Mouse (Mus musculus): ENCODE data around the gene Myo18b.

Myo18b gene

GRCm38 (mm10) chr5:112895674-112896654 lies at the start of gene Myo18b:
Gene Myo18b (minus strand): TSS chr5:112896362.
- no peak for DNase-seq (ENCODE audit: low read depth, low spot score)
- no peaks in the 10 kb centered on the region for H3K27me3 ChIP-seq (ENCODE audit: control insufficient read depth, insufficient read depth, low read length, poor library complexity, severe bottlenecking)

GRCm38 (mm10) chr5:112945925-112946324 lies 49.8 kb upstream of the Myo18b start:
- H3K27me3 ChIP-seq (ENCODE audit: control insufficient read depth, insufficient read depth, low read length, poor library complexity, severe bottlenecking): no peaks in the 10 kb centered on the region
- no peaks in the 10 kb centered on the region for H3K36me3 ChIP-seq (ENCODE audit: control insufficient read depth, insufficient read depth, low read length, poor library complexity, severe bottlenecking)
- no peak for DNase-seq (ENCODE audit: low read depth, low spot score)

More at GRCm38 (mm10) chr5:112895674-112896654, at the start of gene Myo18b:
- H3K36me3 ChIP-seq (ENCODE audit: control insufficient read depth, insufficient read depth, low read length, poor library complexity, severe bottlenecking): no peaks in the 10 kb centered on the region

- H3K36me3 ChIP-seq (ENCODE audit: control insufficient read depth, insufficient read depth, low read length, poor library complexity, severe bottlenecking): no peaks in the 10 kb centered on the region
- no peak for DNase-seq (ENCODE audit: low read depth, low spot score)
- no peaks in the 10 kb centered on the region for H3K27me3 ChIP-seq (ENCODE audit: control insufficient read depth, insufficient read depth, low read length, poor library complexity, severe bottlenecking)
These were observed 46.1 kb upstream of the Myo18b start for GRCm38 (mm10) chr5:112942244-112942643.

GRCm38 (mm10) chr5:112941001-112941400 lies 44.8 kb upstream of the Myo18b start:
- no peaks in the 10 kb centered on the region for H3K27me3 ChIP-seq (ENCODE audit: control insufficient read depth, insufficient read depth, low read length, poor library complexity, severe bottlenecking)
- no peak for DNase-seq (ENCODE audit: low read depth, low spot score)
- H3K36me3 ChIP-seq (ENCODE audit: control insufficient read depth, insufficient read depth, low read length, poor library complexity, severe bottlenecking): no peaks in the 10 kb centered on the region

GRCm38 (mm10) chr5:112936632-112937031 lies 40.5 kb upstream of the Myo18b start:
- no peaks in the 10 kb centered on the region for H3K27me3 ChIP-seq (ENCODE audit: control insufficient read depth, insufficient read depth, low read length, poor library complexity, severe bottlenecking)

GRCm38 (mm10) chr5:112935436-112935835 lies 39.3 kb upstream of the Myo18b start:
- Histone ChIP-seq H3K36me3 (ENCODE audit: control insufficient read depth, insufficient read depth, low read length, poor library complexity, severe bottlenecking) (no peaks in the 10 kb centered on the region), H3K27me3 (ENCODE audit: control insufficient read depth, insufficient read depth, low read length, poor library complexity, severe bottlenecking) (no peaks in the 10 kb centered on the region)
- DNase-seq (ENCODE audit: low read depth, low spot score): no peak

More at GRCm38 (mm10) chr5:112936632-112937031, 40.5 kb upstream of the Myo18b start:
- DNase-seq (ENCODE audit: low read depth, low spot score): no peak
- no peaks in the 10 kb centered on the region for H3K36me3 ChIP-seq (ENCODE audit: control insufficient read depth, insufficient read depth, low read length, poor library complexity, severe bottlenecking)

GRCm38 (mm10) chr5:112932878-112933567 lies 36.9 kb upstream of the Myo18b start:
- no peak for DNase-seq (ENCODE audit: low read depth, low spot score)
- no peaks in the 10 kb centered on the region for H3K36me3 ChIP-seq (ENCODE audit: control insufficient read depth, insufficient read depth, low read length, poor library complexity, severe bottlenecking)
- H3K27me3 ChIP-seq (ENCODE audit: control insufficient read depth, insufficient read depth, low read length, poor library complexity, severe bottlenecking): no peaks in the 10 kb centered on the region

GRCm38 (mm10) chr5:112931901-112932300 lies 35.7 kb upstream of the Myo18b start:
- Histone ChIP-seq H3K36me3 (ENCODE audit: control insufficient read depth, insufficient read depth, low read length, poor library complexity, severe bottlenecking) (no peaks in the 10 kb centered on the region), H3K27me3 (ENCODE audit: control insufficient read depth, insufficient read depth, low read length, poor library complexity, severe bottlenecking) (no peaks in the 10 kb centered on the region)
- no peak for DNase-seq (ENCODE audit: low read depth, low spot score)

- no peak for DNase-seq (ENCODE audit: low read depth, low spot score)
- Histone ChIP-seq H3K36me3 (ENCODE audit: control insufficient read depth, insufficient read depth, low read length, poor library complexity, severe bottlenecking) (no peaks in the 10 kb centered on the region), H3K27me3 (ENCODE audit: control insufficient read depth, insufficient read depth, low read length, poor library complexity, severe bottlenecking) (no peaks in the 10 kb centered on the region)
These were observed 32.2 kb upstream of the Myo18b start for GRCm38 (mm10) chr5:112928201-112928881.

GRCm38 (mm10) chr5:112925422-112925821 lies 29.3 kb upstream of the Myo18b start:
- no peaks in the 10 kb centered on the region for H3K36me3 ChIP-seq (ENCODE audit: control insufficient read depth, insufficient read depth, low read length, poor library complexity, severe bottlenecking)
- no peak for DNase-seq (ENCODE audit: low read depth, low spot score)
- no peaks in the 10 kb centered on the region for H3K27me3 ChIP-seq (ENCODE audit: control insufficient read depth, insufficient read depth, low read length, poor library complexity, severe bottlenecking)

- no peaks in the 10 kb centered on the region for H3K36me3 ChIP-seq (ENCODE audit: control insufficient read depth, insufficient read depth, low read length, poor library complexity, severe bottlenecking)
- DNase-seq (ENCODE audit: low read depth, low spot score): no peak
- H3K27me3 ChIP-seq (ENCODE audit: control insufficient read depth, insufficient read depth, low read length, poor library complexity, severe bottlenecking): no peaks in the 10 kb centered on the region
These were observed 28.6 kb upstream of the Myo18b start for GRCm38 (mm10) chr5:112924806-112925205.

- H3K36me3 ChIP-seq (ENCODE audit: control insufficient read depth, insufficient read depth, low read length, poor library complexity, severe bottlenecking): no peaks in the 10 kb centered on the region
- no peaks in the 10 kb centered on the region for H3K27me3 ChIP-seq (ENCODE audit: control insufficient read depth, insufficient read depth, low read length, poor library complexity, severe bottlenecking)
- DNase-seq (ENCODE audit: low read depth, low spot score): no peak
These were observed 27.7 kb upstream of the Myo18b start for GRCm38 (mm10) chr5:112923841-112924240.

GRCm38 (mm10) chr5:112921914-112922313 lies 25.8 kb upstream of the Myo18b start:
- Histone ChIP-seq H3K36me3 (ENCODE audit: control insufficient read depth, insufficient read depth, low read length, poor library complexity, severe bottlenecking) (no peaks in the 10 kb centered on the region), H3K27me3 (ENCODE audit: control insufficient read depth, insufficient read depth, low read length, poor library complexity, severe bottlenecking) (no peaks in the 10 kb centered on the region)
- no peak for DNase-seq (ENCODE audit: low read depth, low spot score)

GRCm38 (mm10) chr5:112910381-112910780 lies 14.2 kb upstream of the Myo18b start:
- Histone ChIP-seq H3K27me3 (ENCODE audit: control insufficient read depth, insufficient read depth, low read length, poor library complexity, severe bottlenecking) (no peaks in the 10 kb centered on the region), H3K36me3 (ENCODE audit: control insufficient read depth, insufficient read depth, low read length, poor library complexity, severe bottlenecking) (no peaks in the 10 kb centered on the region)
- no peak for DNase-seq (ENCODE audit: low read depth, low spot score)
